Comparison of ENCODE assay signal across 8 mouse cellular contexts in the genomic region with DNA sequence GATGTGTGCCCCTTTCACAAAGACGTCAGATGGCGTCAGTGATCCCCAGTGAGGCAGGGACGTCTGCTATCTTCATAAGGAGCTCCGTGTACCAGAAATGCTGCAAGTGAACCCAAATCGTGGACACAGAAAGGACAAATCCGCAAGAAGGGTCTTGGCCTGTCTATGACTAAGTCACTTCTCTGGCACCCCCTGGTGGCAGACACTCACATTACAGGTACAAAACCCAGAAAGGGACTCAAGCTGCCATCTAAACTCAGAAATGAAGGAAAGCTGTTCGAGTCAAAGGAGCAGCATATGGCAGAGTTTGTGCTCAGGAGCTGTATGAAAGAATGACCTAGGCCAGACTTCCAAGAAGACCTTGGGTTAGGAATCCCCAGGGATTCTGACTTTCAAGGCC. TPM values are rescaled to one million over a fixed set of nuclear protein-coding genes. Genes with fewer than 3 reads are reported as not detected.
A peak's percentile ranks its signal among the peaks of the same experiment; 100 is the strongest.
DNase-seq lines count a peak whose midpoint lies in the region; ATAC-seq and TF ChIP-seq lines count a peak whose summit lies in the region.

No protein-coding gene starts in this region.

- H3K9ac ChIP-seq in hindbrain, embryonic 11.5 days (ENCODE audit: low read depth, low read length) = no peak overlapping the region
- no peak overlapping the region for H3K9ac ChIP-seq in hindbrain, embryonic 12.5 days
- H3K9ac ChIP-seq in forebrain, embryonic 16.5 days (replicated peaks; ENCODE audit: low read depth, low read length) = no peak overlapping the region
- no peak overlapping the region for H3K9ac ChIP-seq in hindbrain, embryonic 15.5 days
- no peak overlapping the region for H3K9ac ChIP-seq in midbrain, postnatal 0 days (replicated peaks; ENCODE audit: low read length, poor library complexity, severe bottlenecking)

- no peaks in the 10 kb centered on the region for H3K4me1 ChIP-seq in hindbrain, embryonic 11.5 days (replicated peaks; ENCODE audit: control insufficient read depth, insufficient read depth, low read length)
- H3K4me1 ChIP-seq in hindbrain, embryonic 12.5 days = no peaks in the 10 kb centered on the region
- H3K4me1 ChIP-seq in forebrain, embryonic 16.5 days (replicated peaks; ENCODE audit: control insufficient read depth, insufficient read depth, low read length) = no peaks in the 10 kb centered on the region
- no peaks in the 10 kb centered on the region for H3K4me1 ChIP-seq in hindbrain, embryonic 15.5 days (replicated peaks)
- H3K4me1 ChIP-seq in midbrain, postnatal 0 days (ENCODE audit: insufficient read depth, low read length) = no peaks in the 10 kb centered on the region

- no peaks in the 10 kb centered on the region for H3K27me3 ChIP-seq in hindbrain, embryonic 11.5 days (ENCODE audit: control insufficient read depth, insufficient read depth, low read length)
- no peaks in the 10 kb centered on the region for H3K27me3 ChIP-seq in hindbrain, embryonic 12.5 days
- H3K27me3 ChIP-seq in forebrain, embryonic 16.5 days (replicated peaks; ENCODE audit: control insufficient read depth, insufficient read depth, low read length) = peaks cover 2% of the 10 kb centered on the region; the same call in 1 of the 2 replicates
- H3K27me3 ChIP-seq in hindbrain, embryonic 15.5 days = no peaks in the 10 kb centered on the region
- H3K27me3 ChIP-seq in midbrain, postnatal 0 days (ENCODE audit: insufficient read depth, low read length) = no peaks in the 10 kb centered on the region

- intact Hi-C loops in left cerebral cortex, adult 2 months (cut with DNase I) = loop anchor here (1.0 kb wide), 2 partner anchors 228 to 350 kb away; partner anchors contain the start of genes Gm49711, Mrps6 and Slc5a3

- peak; percentile 95 for DNase-seq in hindbrain, embryonic 11.5 days (ENCODE audit: low spot score)
- peak; percentile 72 for DNase-seq in c-Kit-positive CD71-negative TER-119-negative erythroid progenitor cells, embryonic 14.5 days (ENCODE audit: low read depth)
- peak; percentile 83 to 90 for DNase-seq in left cerebral cortex, adult 2 months (ENCODE audit: extremely low spot score in 1 of 2, low spot score in 2 of 2)
- peak; percentile 92 for DNase-seq in midbrain, postnatal 0 days (ENCODE audit: low spot score)
- DNase-seq in spleen, postnatal 36 days (ENCODE audit: low spot score in 2 of 2) = peak; percentile 41 to 56

- H3K36me3 ChIP-seq in hindbrain, embryonic 11.5 days (ENCODE audit: control insufficient read depth, insufficient read depth, low read length) = no peaks in the 10 kb centered on the region
- H3K36me3 ChIP-seq in hindbrain, embryonic 12.5 days = no peaks in the 10 kb centered on the region
- no peaks in the 10 kb centered on the region for H3K36me3 ChIP-seq in forebrain, embryonic 16.5 days (ENCODE audit: control insufficient read depth, insufficient read depth)
- H3K36me3 ChIP-seq in hindbrain, embryonic 15.5 days = no peaks in the 10 kb centered on the region
- H3K36me3 ChIP-seq in midbrain, postnatal 0 days (ENCODE audit: insufficient read depth, low read length) = no peaks in the 10 kb centered on the region

- no peak overlapping the region for H3K27ac ChIP-seq in hindbrain, embryonic 11.5 days (ENCODE audit: low read depth, low read length)
- no peak overlapping the region for H3K27ac ChIP-seq in hindbrain, embryonic 12.5 days
- no peak overlapping the region for H3K27ac ChIP-seq in forebrain, embryonic 16.5 days (ENCODE audit: low read length)
- no peak overlapping the region for H3K27ac ChIP-seq in hindbrain, embryonic 15.5 days (replicated peaks)
- H3K27ac ChIP-seq in left cerebral cortex, adult 2 months = no peak overlapping the region
- no peak overlapping the region for H3K27ac ChIP-seq in midbrain, postnatal 0 days (ENCODE audit: low read depth, low read length)

- no peak overlapping the region for H3K4me2 ChIP-seq in hindbrain, embryonic 11.5 days (replicated peaks; ENCODE audit: low read depth, low read length)
- no peak overlapping the region for H3K4me2 ChIP-seq in hindbrain, embryonic 12.5 days (replicated peaks)
- no peak overlapping the region for H3K4me2 ChIP-seq in forebrain, embryonic 16.5 days (ENCODE audit: low read length)
- H3K4me2 ChIP-seq in hindbrain, embryonic 15.5 days = no peak overlapping the region
- no peak overlapping the region for H3K4me2 ChIP-seq in midbrain, postnatal 0 days (ENCODE audit: low read depth, low read length, poor library complexity, severe bottlenecking)

- 17% methylated on average over 7 of the region's 7 CpGs for WGBS in hindbrain, embryonic 11.5 days
- WGBS in hindbrain, embryonic 12.5 days = 15% methylated on average over 7 of the region's 7 CpGs
- 7% methylated on average over 7 of the region's 7 CpGs for WGBS in forebrain, embryonic 16.5 days
- 15% methylated on average over 7 of the region's 7 CpGs for WGBS in hindbrain, embryonic 15.5 days
- whole genome bisulfite sequencing in midbrain, postnatal 0 days = 10% methylated on average over 7 of the region's 7 CpGs

- ATAC-seq in hindbrain, embryonic 11.5 days (ENCODE audit: low FRiP score) = peak; percentile 19; the same call in 1 of the 2 replicates
- no peak for ATAC-seq in hindbrain, embryonic 12.5 days (ENCODE audit: low FRiP score)
- ATAC-seq in forebrain, embryonic 16.5 days = peak; percentile 50; the same call in 1 of the 2 replicates
- peak; percentile 51; the same call in 1 of the 2 replicates for ATAC-seq in hindbrain, embryonic 15.5 days (ENCODE audit: low FRiP score, low read depth)
- no peak for ATAC-seq in midbrain, postnatal 0 days (ENCODE audit: low FRiP score)

- H3K4me3 ChIP-seq in hindbrain, embryonic 11.5 days (ENCODE audit: low read depth, low read length) = no peak overlapping the region
- H3K4me3 ChIP-seq in hindbrain, embryonic 12.5 days = no peak overlapping the region
- no peak overlapping the region for H3K4me3 ChIP-seq in forebrain, embryonic 16.5 days (replicated peaks; ENCODE audit: low read length)
- H3K4me3 ChIP-seq in hindbrain, embryonic 15.5 days = no peak overlapping the region
- H3K4me3 ChIP-seq in left cerebral cortex, adult 2 months = no peak overlapping the region
- H3K4me3 ChIP-seq in midbrain, postnatal 0 days (ENCODE audit: low read depth, low read length) = no peak overlapping the region

- peak; percentile 93 for TF ChIP-seq CTCF in left cerebral cortex, adult 2 months (IDR thresholded peaks at IDR 0.05)
- peak; percentile 95 for TF ChIP-seq CTCF in midbrain, postnatal 0 days (IDR thresholded peaks at IDR 0.05)

- no peaks in the 10 kb centered on the region for H3K9me3 ChIP-seq in hindbrain, embryonic 11.5 days (ENCODE audit: control insufficient read depth, low read length)
- H3K9me3 ChIP-seq in hindbrain, embryonic 12.5 days (replicated peaks) = no peaks in the 10 kb centered on the region
- H3K9me3 ChIP-seq in forebrain, embryonic 16.5 days (ENCODE audit: control insufficient read depth, low read length) = no peaks in the 10 kb centered on the region
- no peaks in the 10 kb centered on the region for H3K9me3 ChIP-seq in hindbrain, embryonic 15.5 days
- H3K9me3 ChIP-seq in midbrain, postnatal 0 days (ENCODE audit: low read length) = no peaks in the 10 kb centered on the region

RNA-seq across cellular contexts. Expression of gene Kcne2, which starts 5.6 kb away (rescaled TPM):
- 14.7 and 23.1 TPM in 2 replicates for polyA plus RNA-seq in hindbrain, embryonic 11.5 days (2014; fragmentation: Nextera tagmentation; extraction: Ambion mirVana)
- 17.7 and 25.6 TPM in 2 replicates for polyA plus RNA-seq in hindbrain, embryonic 12.5 days (2016; fragmentation: Nextera tagmentation; extraction: Ambion mirVana)
- polyA plus RNA-seq in forebrain, embryonic 16.5 days (2015; fragmentation: Nextera tagmentation; extraction: Ambion mirVana) = 9.1 and 12.3 TPM in 2 replicates
- 23.0 and 31.7 TPM in 2 replicates for polyA plus RNA-seq in hindbrain, embryonic 15.5 days (2015; fragmentation: Nextera tagmentation; extraction: Ambion mirVana)
- under 1 TPM; 0.21 to 0.61 TPM for total RNA-seq in left cerebral cortex, adult 2 months (2021)
- 1.2 and 2.0 TPM in 2 replicates for total RNA-seq in midbrain, postnatal 0 days (2014; rRNA removed)
- polyA plus RNA-seq in midbrain, postnatal 0 days (2015; fragmentation: Nextera tagmentation; extraction: Ambion mirVana) = 0.58 and 0.90 TPM in 2 replicates

RNA-seq across cellular contexts. Expression of gene Smim11, which starts 14.5 kb away (rescaled TPM):
- 112 and 121 TPM in 2 replicates for polyA plus RNA-seq in hindbrain, embryonic 11.5 days (2014; fragmentation: Nextera tagmentation; extraction: Ambion mirVana)
- 101 and 112 TPM in 2 replicates for polyA plus RNA-seq in hindbrain, embryonic 12.5 days (2016; fragmentation: Nextera tagmentation; extraction: Ambion mirVana)
- polyA plus RNA-seq in forebrain, embryonic 16.5 days (2015; fragmentation: Nextera tagmentation; extraction: Ambion mirVana) = 83.0 and 89.0 TPM in 2 replicates
- 59.3 and 71.4 TPM in 2 replicates for polyA plus RNA-seq in hindbrain, embryonic 15.5 days (2015; fragmentation: Nextera tagmentation; extraction: Ambion mirVana)
- total RNA-seq in left cerebral cortex, adult 2 months (2021) = 10 to 100 TPM; 15.2 to 20.8 TPM
- 6.8 and 30.2 TPM in 2 replicates for total RNA-seq in midbrain, postnatal 0 days (2014; rRNA removed)
- 41.6 and 44.9 TPM in 2 replicates for polyA plus RNA-seq in midbrain, postnatal 0 days (2015; fragmentation: Nextera tagmentation; extraction: Ambion mirVana)

RNA-seq across cellular contexts. Expression of gene Fam243, which starts 34.6 kb away (rescaled TPM):
- polyA plus RNA-seq in hindbrain, embryonic 11.5 days (2014; fragmentation: Nextera tagmentation; extraction: Ambion mirVana) = not detected in 2 replicates
- polyA plus RNA-seq in hindbrain, embryonic 12.5 days (2016; fragmentation: Nextera tagmentation; extraction: Ambion mirVana) = 0.08 TPM in 2 replicates
- polyA plus RNA-seq in forebrain, embryonic 16.5 days (2015; fragmentation: Nextera tagmentation; extraction: Ambion mirVana) = 0.09 and 0.15 TPM in 2 replicates
- 0.08 TPM in 1 of 2 replicates, not detected in the other for polyA plus RNA-seq in hindbrain, embryonic 15.5 days (2015; fragmentation: Nextera tagmentation; extraction: Ambion mirVana)
- not detected for total RNA-seq in left cerebral cortex, adult 2 months (2021)
- not detected in 2 replicates for total RNA-seq in midbrain, postnatal 0 days (2014; rRNA removed)
- not detected in 2 replicates for polyA plus RNA-seq in midbrain, postnatal 0 days (2015; fragmentation: Nextera tagmentation; extraction: Ambion mirVana)

Comparison
In these comparisons a context has a peak if more than half of its experiments do, and no peak if none do; other contexts are left out.
1. ATAC-seq: peak in hindbrain, embryonic 11.5 days (single experiment), forebrain, embryonic 16.5 days (single experiment) and hindbrain, embryonic 15.5 days (single experiment); none in hindbrain, embryonic 12.5 days (single experiment) and midbrain, postnatal 0 days (single experiment).
2. Peak in every context shown above with its lines, with median percentiles within 50 percentile points of each other: DNase-seq.